ENCODE assay signal across 27 mouse cellular contexts in the genomic region with DNA sequence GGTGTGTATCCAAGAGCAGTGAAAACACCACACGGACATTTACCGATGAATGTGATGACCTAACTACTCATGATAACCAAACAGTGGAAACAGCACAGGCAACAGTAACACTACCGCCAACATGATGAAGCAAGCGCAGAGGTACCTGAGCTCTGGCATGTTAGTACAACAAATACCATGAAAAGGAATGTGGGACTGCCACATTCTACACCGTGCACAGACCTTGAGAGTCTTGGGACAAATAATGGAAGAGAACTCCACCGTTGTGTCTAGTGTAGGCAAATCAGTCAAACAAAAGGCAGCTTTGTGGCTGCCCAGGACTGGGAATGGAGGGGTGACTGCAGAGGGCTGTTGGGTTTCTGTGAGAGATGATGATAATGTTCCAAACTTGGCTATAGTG. TPM values are rescaled to one million over a fixed set of nuclear protein-coding genes. Genes with fewer than 3 reads are reported as not detected.
DNase-seq lines count a peak whose midpoint lies in the region; ATAC-seq lines count a peak whose summit lies in the region.
"Had no signal": no experiment of that assay in that cellular context is flagged by ENCODE, and none has a peak within 500 bp of the region (broad histone marks: within the 10 kb centered on the region; RNA-seq: fewer than 3 reads in every experiment).

No protein-coding gene starts in this region.

- WGBS in lung, embryonic 15.5 days, result 59% methylated on average over 6 of the region's 6 CpGs
- 86% methylated on average over 6 of the region's 6 CpGs for WGBS in hindbrain, embryonic 13.5 days

- ATAC-seq in lung, embryonic 15.5 days (ENCODE audit: borderline replicate concordance, extremely low read depth, low FRiP score, low TSS enrichment), result peak; percentile 74; the same call in 1 of the 2 replicates
- no peak for ATAC-seq in hindbrain, embryonic 13.5 days (ENCODE audit: low FRiP score)
- ATAC-seq: activated CD4-positive, CD25-positive, alpha-beta regulatory T cell, adult 4 months; forebrain, embryonic 14.5 days; forebrain, postnatal 0 days had no signal

- H3K36me3 ChIP-seq in lung, embryonic 15.5 days, result no peaks in the 10 kb centered on the region
- H3K36me3 ChIP-seq in hindbrain, embryonic 13.5 days, result no peaks in the 10 kb centered on the region
- H3K36me3 ChIP-seq: embryonic facial prominence, embryonic 15.5 days; heart, embryonic 12.5 days; heart, embryonic 15.5 days; hindbrain, embryonic 10.5 days had no signal

- H3K9me3 ChIP-seq in lung, embryonic 15.5 days, result no peaks in the 10 kb centered on the region
- no peaks in the 10 kb centered on the region for H3K9me3 ChIP-seq in hindbrain, embryonic 13.5 days
- H3K9me3 ChIP-seq: embryonic facial prominence, embryonic 15.5 days; heart, embryonic 12.5 days; heart, embryonic 15.5 days; hindbrain, embryonic 10.5 days had no signal

- no peak overlapping the region for H3K4me3 ChIP-seq in lung, embryonic 15.5 days
- no peak overlapping the region for H3K4me3 ChIP-seq in hindbrain, embryonic 13.5 days
- H3K4me3 ChIP-seq: embryonic facial prominence, embryonic 15.5 days; heart, embryonic 12.5 days; heart, embryonic 15.5 days; hindbrain, embryonic 10.5 days had no signal

- H3K4me2 ChIP-seq in lung, embryonic 15.5 days, result no peak overlapping the region
- H3K4me2 ChIP-seq in hindbrain, embryonic 13.5 days, result no peak overlapping the region
- H3K4me2 ChIP-seq: embryonic facial prominence, embryonic 15.5 days; heart, embryonic 12.5 days; heart, embryonic 15.5 days; hindbrain, embryonic 14.5 days had no signal

- peak; percentile 14 for DNase-seq in urinary bladder, postnatal 14 days (ENCODE audit: low spot score)
- DNase-seq in urinary bladder, postnatal 36 days (ENCODE audit: low spot score in 2 of 2), result no peak
- DNase-seq in lung, postnatal 10 days, result peak; percentile 20
- peak; percentile 13 to 49 for DNase-seq in lung, postnatal 4 days
- no peak for DNase-seq in layer of hippocampus, adult 18-20 months (ENCODE audit: low spot score in 2 of 2)
- DNase-seq in frontal cortex, postnatal 10 days (ENCODE audit: low spot score in 2 of 2), result no peak
- DNase-seq: adrenal gland, adult 8-10 months; adrenal gland, postnatal 25 days; cerebellum, adult 11-12 months; cerebellum, adult 8-10 months; cerebellum, postnatal 10 days; cerebellum, postnatal 36 days; embryo, embryonic 11 days; forebrain, postnatal 0 days; gastrocnemius, postnatal 25 days; heart, adult 18-20 months; heart, postnatal 10 days; heart, postnatal 36 days had no signal

- no peaks in the 10 kb centered on the region for H3K27me3 ChIP-seq in lung, embryonic 15.5 days
- no peaks in the 10 kb centered on the region for H3K27me3 ChIP-seq in hindbrain, embryonic 13.5 days
- H3K27me3 ChIP-seq: embryonic facial prominence, embryonic 15.5 days; heart, embryonic 12.5 days; heart, embryonic 15.5 days had no signal

- no peak overlapping the region for H3K9ac ChIP-seq in lung, embryonic 15.5 days
- no peak overlapping the region for H3K9ac ChIP-seq in hindbrain, embryonic 13.5 days
- H3K9ac ChIP-seq: embryonic facial prominence, embryonic 15.5 days; forebrain, postnatal 0 days; heart, embryonic 12.5 days; heart, embryonic 15.5 days; hindbrain, embryonic 14.5 days had no signal

- H3K27ac ChIP-seq in lung, embryonic 15.5 days, result peak overlapping the region; percentile 77
- H3K27ac ChIP-seq in hindbrain, embryonic 13.5 days, result no peak overlapping the region
- H3K27ac ChIP-seq: embryonic facial prominence, embryonic 15.5 days; heart, embryonic 15.5 days; hindbrain, embryonic 10.5 days; hindbrain, embryonic 14.5 days had no signal

- H3K4me1 ChIP-seq in lung, embryonic 15.5 days, result peaks cover 4% of the 10 kb centered on the region; the same call in 1 of the 2 replicates
- H3K4me1 ChIP-seq in hindbrain, embryonic 13.5 days (replicated peaks), result no peaks in the 10 kb centered on the region; the same call in 1 of the 2 replicates
- H3K4me1 ChIP-seq: embryonic facial prominence, embryonic 15.5 days; heart, embryonic 12.5 days; heart, embryonic 15.5 days had no signal

RNA-seq across cellular contexts. Expression of a gene that starts 42.9 kb away (rescaled TPM):
- 5.7 and 9.3 TPM in 2 replicates for polyA plus RNA-seq in lung, embryonic 15.5 days (2015; fragmentation: Nextera tagmentation; extraction: Ambion mirVana)
- 1 to 10 TPM; 6.5 to 9.5 TPM for total RNA-seq in layer of hippocampus, adult 18-20 months (2021)
- polyA plus RNA-seq in hindbrain, embryonic 13.5 days (2015; fragmentation: Nextera tagmentation; extraction: Ambion mirVana), result 21.5 and 26.6 TPM in 2 replicates
- polyA plus RNA-seq: activated CD4-positive, CD25-positive, alpha-beta regulatory T cell, adult 4 months had no signal

RNA-seq across cellular contexts. Expression of a gene that starts 43.0 kb away (rescaled TPM):
- polyA plus RNA-seq in lung, embryonic 15.5 days (2015; fragmentation: Nextera tagmentation; extraction: Ambion mirVana), result 19.5 and 20.7 TPM in 2 replicates
- 10 to 100 TPM; 16.3 to 17.7 TPM for total RNA-seq in layer of hippocampus, adult 18-20 months (2021)
- 22.4 and 22.9 TPM in 2 replicates for polyA plus RNA-seq in hindbrain, embryonic 13.5 days (2015; fragmentation: Nextera tagmentation; extraction: Ambion mirVana)

Comparison
In these comparisons a context has a peak if more than half of its experiments do, and no peak if none do; other contexts are left out.
1. DNase-seq: peak in urinary bladder, postnatal 14 days (single experiment), lung, postnatal 10 days (single experiment) and lung, postnatal 4 days (2 of 2); none in urinary bladder, postnatal 36 days (0 of 2), layer of hippocampus, adult 18-20 months (0 of 2) and frontal cortex, postnatal 10 days (0 of 2).